Mouse (Mus musculus): ENCODE measurements at regions not wholly inside any gene's neighbourhood (a gene's known extent, or its start where the extent isn't known, plus 50 kb on each side); places are given as distances from the start of the nearest gene placed in this dataset.

- no peak overlapping the region for H3K4me3 ChIP-seq (ENCODE audit: low read depth, low read length)
- no peak overlapping the region for H3K27ac ChIP-seq (ENCODE audit: low read depth)
- H3K27me3 ChIP-seq (ENCODE audit: insufficient read depth, low read length), result no peaks in the 10 kb centered on the region
- DNase-seq, result no peak
- H3K36me3 ChIP-seq (replicated peaks; ENCODE audit: insufficient read depth, low read length), result no peaks in the 10 kb centered on the region
- WGBS (ENCODE audit: insufficient replicate concordance), result 71% methylated on average over 17 of the region's 17 CpGs
- H3K4me1 ChIP-seq (ENCODE audit: insufficient read depth), result no peaks in the 10 kb centered on the region
- H3K9me3 ChIP-seq (ENCODE audit: low read length), result no peaks in the 10 kb centered on the region
- TF ChIP-seq EP300 (IDR thresholded peaks at IDR 0.05; ENCODE audit: low read depth) (no peak), CTCF (IDR thresholded peaks at IDR 0.05; ENCODE audit: low read depth) (no peak)
- no peak for ATAC-seq
- H3K4me2 ChIP-seq (ENCODE audit: low read depth, low read length), result no peak overlapping the region
- H3K9ac ChIP-seq (replicated peaks), result no peak overlapping the region
These were observed 116.3 kb upstream of the Ctnnb1 start for GRCm38 (mm10) chr9:120812667-120813210.

GRCm38 (mm10) chr9:120814286-120814685 is 114.7 kb upstream of the Ctnnb1 start:
- no peaks in the 10 kb centered on the region for H3K27me3 ChIP-seq (ENCODE audit: insufficient read depth, low read length)
- WGBS (ENCODE audit: insufficient replicate concordance), result 63% methylated on average over 4 of the region's 4 CpGs
- no peaks in the 10 kb centered on the region for H3K4me1 ChIP-seq (ENCODE audit: insufficient read depth)
- H3K9me3 ChIP-seq (ENCODE audit: low read length), result no peaks in the 10 kb centered on the region
- ATAC-seq (no peak), DNase-seq (no peak)
- TF ChIP-seq CTCF (IDR thresholded peaks at IDR 0.05; ENCODE audit: low read depth), result no peak
- TF ChIP-seq EP300 (IDR thresholded peaks at IDR 0.05; ENCODE audit: low read depth), result no peak
- H3K36me3 ChIP-seq (replicated peaks; ENCODE audit: insufficient read depth, low read length), result no peaks in the 10 kb centered on the region
- H3K27ac ChIP-seq (ENCODE audit: low read depth), result no peak overlapping the region
- H3K4me3 ChIP-seq (ENCODE audit: low read depth, low read length), result no peak overlapping the region
- no peak overlapping the region for H3K4me2 ChIP-seq (ENCODE audit: low read depth, low read length)
- H3K9ac ChIP-seq (replicated peaks), result no peak overlapping the region

GRCm38 (mm10) chr9:120818726-120819317 is 110.2 kb upstream of the Ctnnb1 start:
- 91% methylated on average over 22 of the region's 22 CpGs for WGBS (ENCODE audit: insufficient replicate concordance)
- no peaks in the 10 kb centered on the region for H3K27me3 ChIP-seq (ENCODE audit: insufficient read depth, low read length)
- no peak overlapping the region for H3K9ac ChIP-seq (replicated peaks)
- TF ChIP-seq CTCF (IDR thresholded peaks at IDR 0.05; ENCODE audit: low read depth), result 0 out of 2 replicates have a peak, but pooled peaks have one; percentile 13
- no peak for TF ChIP-seq EP300 (IDR thresholded peaks at IDR 0.05; ENCODE audit: low read depth)
- H3K4me2 ChIP-seq (ENCODE audit: low read depth, low read length), result no peak overlapping the region
- no peaks in the 10 kb centered on the region for H3K9me3 ChIP-seq (ENCODE audit: low read length)
- H3K4me3 ChIP-seq (ENCODE audit: low read depth, low read length), result no peak overlapping the region
- ATAC-seq (no peak), DNase-seq (no peak)
- H3K27ac ChIP-seq (ENCODE audit: low read depth), result no peak overlapping the region
- H3K36me3 ChIP-seq (replicated peaks; ENCODE audit: insufficient read depth, low read length), result no peaks in the 10 kb centered on the region
- no peaks in the 10 kb centered on the region for H3K4me1 ChIP-seq (ENCODE audit: insufficient read depth)

GRCm38 (mm10) chr9:120820892-120821291 is 108.1 kb upstream of the Ctnnb1 start:
- DNase-seq (no peak), ATAC-seq (no peak)
- no peak overlapping the region for H3K4me2 ChIP-seq (ENCODE audit: low read depth, low read length)
- TF ChIP-seq CTCF (IDR thresholded peaks at IDR 0.05; ENCODE audit: low read depth) (no peak), EP300 (IDR thresholded peaks at IDR 0.05; ENCODE audit: low read depth) (no peak)
- H3K27ac ChIP-seq (ENCODE audit: low read depth), result no peak overlapping the region
- H3K4me1 ChIP-seq (ENCODE audit: insufficient read depth), result no peaks in the 10 kb centered on the region
- 69% methylated on average over 6 of the region's 6 CpGs for WGBS (ENCODE audit: insufficient replicate concordance)
- no peaks in the 10 kb centered on the region for H3K9me3 ChIP-seq (ENCODE audit: low read length)
- H3K36me3 ChIP-seq (replicated peaks; ENCODE audit: insufficient read depth, low read length), result no peaks in the 10 kb centered on the region
- no peak overlapping the region for H3K9ac ChIP-seq (replicated peaks)
- no peak overlapping the region for H3K4me3 ChIP-seq (ENCODE audit: low read depth, low read length)
- no peaks in the 10 kb centered on the region for H3K27me3 ChIP-seq (ENCODE audit: insufficient read depth, low read length)

- Histone ChIP-seq H3K4me1 (ENCODE audit: insufficient read depth) (no peaks in the 10 kb centered on the region), H3K9me3 (ENCODE audit: low read length) (no peaks in the 10 kb centered on the region), H3K9ac (replicated peaks) (no peak overlapping the region), H3K36me3 (replicated peaks; ENCODE audit: insufficient read depth, low read length) (no peaks in the 10 kb centered on the region), H3K4me2 (ENCODE audit: low read depth, low read length) (no peak overlapping the region), H3K4me3 (ENCODE audit: low read depth, low read length) (no peak overlapping the region), H3K27me3 (ENCODE audit: insufficient read depth, low read length) (no peaks in the 10 kb centered on the region), H3K27ac (ENCODE audit: low read depth) (no peak overlapping the region)
- no peak for ATAC-seq
- no peak for DNase-seq
- 75% methylated on average over 6 of the region's 6 CpGs for WGBS (ENCODE audit: insufficient replicate concordance)
- no peak for TF ChIP-seq EP300 (IDR thresholded peaks at IDR 0.05; ENCODE audit: low read depth)
- no peak for TF ChIP-seq CTCF (IDR thresholded peaks at IDR 0.05; ENCODE audit: low read depth)
These were observed 105.6 kb upstream of the Ctnnb1 start for GRCm38 (mm10) chr9:120823397-120823796.

- Histone ChIP-seq H3K9me3 (ENCODE audit: low read length) (no peaks in the 10 kb centered on the region), H3K4me1 (ENCODE audit: insufficient read depth) (no peaks in the 10 kb centered on the region), H3K4me3 (ENCODE audit: low read depth, low read length) (no peak overlapping the region), H3K27ac (ENCODE audit: low read depth) (no peak overlapping the region), H3K36me3 (replicated peaks; ENCODE audit: insufficient read depth, low read length) (no peaks in the 10 kb centered on the region), H3K9ac (replicated peaks) (no peak overlapping the region), H3K27me3 (ENCODE audit: insufficient read depth, low read length) (no peaks in the 10 kb centered on the region), H3K4me2 (ENCODE audit: low read depth, low read length) (no peak overlapping the region)
- TF ChIP-seq CTCF (IDR thresholded peaks at IDR 0.05; ENCODE audit: low read depth), result no peak
- TF ChIP-seq EP300 (IDR thresholded peaks at IDR 0.05; ENCODE audit: low read depth), result no peak
- 31% methylated on average over 4 of the region's 4 CpGs for WGBS (ENCODE audit: insufficient replicate concordance)
- DNase-seq (no peak), ATAC-seq (no peak)
These were observed 102.8 kb upstream of the Ctnnb1 start for GRCm38 (mm10) chr9:120826266-120826665.

Data from liver, postnatal 0 days (tissue).